Mouse (Mus musculus) ES-Bruce4 (cell line): ENCODE results near the gene Muc4.

Source experiments
- CTCF ChIP-seq: IDR thresholded peaks from one replicate; pipeline ENCODE4 v1.8.1; 2011; ENCODE audit warnings: low read depth, low read length
- POLR2A ChIP-seq: IDR thresholded peaks from one replicate; pipeline ENCODE4 v1.8.1; 2011; ENCODE audit warnings: low read length; ENCODE audit not compliant: insufficient read depth

DNA sequence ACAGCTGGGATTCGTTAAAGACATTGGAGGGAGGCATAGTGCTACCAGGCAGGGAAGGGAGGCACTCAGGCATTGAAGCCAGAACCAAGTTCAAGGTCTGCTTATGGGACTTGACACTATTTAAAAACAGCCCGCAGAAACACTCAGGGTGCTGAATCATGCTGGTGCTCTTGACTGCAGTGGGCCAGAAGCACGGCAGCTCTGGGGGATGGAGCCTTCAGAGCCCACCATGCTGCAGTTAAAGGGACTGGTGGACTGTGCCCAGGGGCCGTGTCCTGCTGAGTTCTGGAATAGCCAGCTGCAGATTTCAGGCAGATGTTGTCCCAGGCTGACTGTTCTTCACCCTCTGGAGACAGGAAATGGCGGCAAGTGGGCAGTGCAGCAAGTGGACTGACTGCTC, 49.7 kb upstream of the Muc4 start:
- TF ChIP-seq CTCF (no peak), POLR2A (no peak)
